Mouse (Mus musculus) 3134 (cell line): Measurements from ENCODE around the gene Cldn7.
A peak's percentile ranks its signal among the peaks of the same experiment; 100 is the strongest.
"Not testable (repeated sequence)": the region's sequence is repeated elsewhere in the genome, so short reads cannot be mapped to it uniquely, and the experiment has no call there.

ENCODE experiments used
- DNase-seq: peaks from one replicate; pipeline ENCODE4 v3.0.0-alpha.2; 2011; ENCODE audit warnings: low spot score; ENCODE audit not compliant: insufficient read length; ENCODE audit errors: extremely low read depth

The Cldn7 gene

GRCm38 (mm10) chr11:69952274-69952673, 12.3 kb upstream of the Cldn7 start:
- DNase-seq = no peak

- no peak for DNase-seq
These were observed 11.2 kb upstream of the Cldn7 start for GRCm38 (mm10) chr11:69953267-69953915.

- DNase-seq = not testable (repeated sequence)
These were observed 9.0 kb upstream of the Cldn7 start for GRCm38 (mm10) chr11:69955618-69956017.

- no peak for DNase-seq
These were observed 8.4 kb upstream of the Cldn7 start for GRCm38 (mm10) chr11:69956218-69956617.

- no peak for DNase-seq
These were observed 4.0 kb upstream of the Cldn7 start for GRCm38 (mm10) chr11:69960616-69961015.

GRCm38 (mm10) chr11:69961841-69962240, 2.7 kb upstream of the Cldn7 start:
- no peak for DNase-seq

GRCm38 (mm10) chr11:69965271-69966005, 859 bp downstream of the Cldn7 start:
- DNase-seq = no peak

GRCm38 (mm10) chr11:69966006-69966859, 1.7 kb downstream of the Cldn7 start:
- DNase-seq = no peak

GRCm38 (mm10) chr11:69966860-69967517, 2.4 kb downstream of the Cldn7 start:
- DNase-seq = no peak

- no peak for DNase-seq
These were observed 4.2 kb downstream of the Cldn7 start for GRCm38 (mm10) chr11:69968793-69969192.

GRCm38 (mm10) chr11:69970222-69970621, 5.6 kb downstream of the Cldn7 start:
- no peak for DNase-seq

GRCm38 (mm10) chr11:69970775-69971174, 6.2 kb downstream of the Cldn7 start:
- DNase-seq = no peak

- no peak for DNase-seq
These were observed 10.3 kb downstream of the Cldn7 start for GRCm38 (mm10) chr11:69974907-69975306.

GRCm38 (mm10) chr11:69976271-69976670, 11.7 kb downstream of the Cldn7 start:
- DNase-seq = no peak

GRCm38 (mm10) chr11:69979827-69980195, 15.2 kb downstream of the Cldn7 start:
- DNase-seq = no peak

- peak; percentile 100 for DNase-seq
These were observed 15.9 kb downstream of the Cldn7 start for GRCm38 (mm10) chr11:69980196-69981140.

- DNase-seq = peak; percentile 50
These were observed 16.7 kb downstream of the Cldn7 start, which contains the start of gene Ctdnep1 for GRCm38 (mm10) chr11:69981141-69981762. TSS of gene Ctdnep1 (plus strand) at chr11:69981156.

- DNase-seq = no peak
These were observed 17.6 kb downstream of the Cldn7 start, which contains the start of gene Elp5 for GRCm38 (mm10) chr11:69982225-69982624. TSS of gene Elp5 (minus strand) at chr11:69982517.

- no peak for DNase-seq
These were observed 18.3 kb downstream of the Cldn7 start for GRCm38 (mm10) chr11:69982877-69983276.
